Mouse (Mus musculus) brown adipose tissue, adult 24 weeks (tissue): ENCODE results near the gene Mrpl20. TPM values are rescaled to one million over a fixed set of nuclear protein-coding genes. Genes with fewer than 3 reads are reported as not detected.
A peak's percentile ranks its signal among the peaks of the same experiment; 100 is the strongest.
"Not testable (repeated sequence)": the region's sequence is repeated elsewhere in the genome, so short reads cannot be mapped to it uniquely, and the experiment has no call there.

Source experiments
- H3K27ac ChIP-seq: fragments of 200-500 bp; replicated peaks from 2 replicates; pipeline ENCODE4 v1.5.1; 2012; ENCODE audit warnings: low read depth, mild to moderate bottlenecking, low read length
- H3K4me1 ChIP-seq: fragments of 200-500 bp; 2 replicates; pipeline ENCODE4 v1.6.1; 2012; ENCODE audit warnings: low read length, mixed read lengths; ENCODE audit not compliant: control insufficient read depth, insufficient read depth, insufficient read length
- H3K4me3 ChIP-seq: fragments of 200-500 bp; 2 replicates; pipeline ENCODE4 v1.5.1; 2012; ENCODE audit warnings: low read depth, mild to moderate bottlenecking, low read length, moderate library complexity; ENCODE audit not compliant: insufficient read depth
- polyA plus RNA-seq: library from polyadenylated mRNA; stranded (reverse); fragments of >200 nt; gene quantifications from 2 replicates; pipeline ENCODE4 v1.2.4, GENCODE M21; 2012; ENCODE audit not compliant: missing spikeins, insufficient read depth, insufficient read length

Gene Mrpl20
- polyA plus RNA-seq, 1 experiment: 416 TPM

DNA sequence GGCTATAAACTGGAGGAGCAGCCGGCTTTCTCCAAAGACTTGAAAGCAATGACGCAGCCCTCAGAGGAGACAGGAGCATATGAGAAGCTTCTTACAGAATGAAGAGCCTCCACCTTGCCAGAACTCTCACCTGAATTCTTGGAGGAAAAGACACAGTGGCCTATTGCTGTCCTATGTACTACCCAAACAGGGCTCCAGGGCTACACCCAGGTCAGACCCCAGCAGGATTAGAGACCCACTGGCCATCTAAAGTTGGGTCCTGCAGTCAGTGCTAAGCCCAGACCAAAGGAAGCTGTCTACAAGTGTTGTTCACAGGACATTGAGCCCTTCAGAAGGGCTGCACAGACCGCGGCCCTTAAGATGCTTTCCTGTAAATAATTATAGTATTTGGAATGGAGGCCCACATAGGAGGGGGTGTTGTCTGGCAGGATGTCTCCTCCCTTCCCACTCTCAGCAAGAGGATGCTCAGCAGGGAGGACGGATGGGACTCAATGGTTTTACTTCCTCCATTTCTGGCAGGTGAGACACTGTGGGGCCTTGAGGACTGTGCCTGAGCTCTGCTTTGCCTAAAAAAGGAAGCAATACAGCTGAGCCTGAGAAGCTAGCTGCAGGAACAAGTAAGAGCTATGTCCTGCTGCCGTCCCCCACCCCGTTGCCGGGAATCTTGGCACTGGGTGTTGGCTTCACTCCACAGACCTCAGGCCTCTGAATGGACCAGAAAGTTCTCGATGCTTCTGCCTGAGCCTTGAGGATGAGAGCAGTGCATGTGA is 27.5 kb upstream of the Mrpl20 start:
- H3K4me3 ChIP-seq: no peak overlapping the region
- H3K4me1 ChIP-seq: peaks cover 20% of the 10 kb centered on the region
- H3K27ac ChIP-seq: peak overlapping the region; percentile 97

DNA sequence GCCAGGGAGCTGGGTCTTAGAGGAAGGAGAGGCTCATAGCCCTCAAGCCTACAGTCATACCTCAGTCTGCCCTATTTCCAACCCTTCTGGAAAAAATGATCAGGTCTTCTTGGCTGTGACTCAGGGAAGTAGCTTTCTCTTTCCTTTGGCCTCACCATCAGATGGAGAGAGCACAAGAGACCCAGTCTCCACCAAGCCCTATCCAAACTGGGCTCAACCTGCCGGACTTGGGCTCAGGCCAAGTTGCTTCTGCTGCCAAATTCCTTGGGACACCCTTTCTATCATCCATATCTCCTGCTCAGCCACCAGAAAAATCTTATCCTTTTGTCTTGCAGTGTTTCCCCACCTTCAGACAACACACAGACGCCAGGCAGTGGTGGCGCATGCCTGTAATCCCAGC is 26.8 kb upstream of the Mrpl20 start:
- peak overlapping the region; percentile 97 for H3K27ac ChIP-seq
- peaks cover 22% of the 10 kb centered on the region for H3K4me1 ChIP-seq
- H3K4me3 ChIP-seq: no peak overlapping the region

DNA sequence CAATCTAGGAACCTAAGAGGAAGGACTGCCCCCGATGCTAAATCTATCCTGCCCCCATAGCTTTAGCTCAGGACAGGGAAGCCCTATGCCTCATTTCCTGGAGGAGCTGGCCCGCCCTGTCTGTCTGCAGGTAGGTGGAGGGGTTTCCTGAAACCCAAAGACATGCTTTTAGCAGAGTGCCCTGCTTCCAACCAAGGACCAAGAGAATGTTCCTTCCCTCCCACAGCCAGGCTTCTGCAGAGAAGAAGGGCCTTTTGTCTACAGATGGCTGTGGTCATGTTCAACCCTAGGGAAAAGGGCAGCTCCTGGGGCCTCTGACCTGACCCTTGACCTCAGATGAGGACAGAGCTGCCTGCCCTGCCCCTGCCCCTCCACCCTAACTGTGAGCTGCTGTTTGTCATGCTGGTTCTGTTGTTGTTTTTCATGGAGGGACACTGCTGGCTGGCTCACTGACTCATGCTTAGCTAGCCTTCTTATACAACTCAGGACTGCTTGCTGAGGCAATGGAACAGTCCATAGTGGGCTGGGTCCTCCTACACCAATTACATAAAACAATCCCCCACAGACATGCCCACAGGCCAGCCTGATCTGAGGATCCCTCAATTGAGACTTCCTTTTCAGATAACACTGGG is 25.9 kb upstream of the Mrpl20 start:
- Histone ChIP-seq H3K4me3 (no peak overlapping the region), H3K27ac (peak overlapping the region; percentile 97), H3K4me1 (peaks cover 25% of the 10 kb centered on the region)

DNA sequence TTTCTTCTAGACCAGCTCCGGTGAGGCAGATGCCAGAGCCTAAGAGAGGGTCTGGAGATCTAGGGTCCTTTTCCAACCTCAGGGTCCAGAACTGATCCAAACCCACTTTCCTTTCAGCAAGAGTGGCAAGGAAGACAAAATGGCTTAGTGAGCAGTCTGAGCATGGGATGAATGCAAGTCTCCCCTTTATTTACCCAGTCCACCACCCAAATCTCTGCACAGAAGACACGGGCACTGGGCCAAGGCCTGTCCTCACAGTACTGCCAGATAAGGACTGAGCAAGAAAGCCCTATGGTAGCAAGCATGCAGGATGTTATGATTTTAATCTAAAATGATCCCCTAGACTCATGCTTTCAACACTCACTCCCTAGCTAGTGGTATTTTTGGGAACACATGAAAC is 24.9 kb upstream of the Mrpl20 start:
- Histone ChIP-seq H3K27ac (0 out of 2 replicates have a peak overlapping the region, but pooled peaks have one; percentile 6), H3K4me3 (no peak overlapping the region), H3K4me1 (peaks cover 25% of the 10 kb centered on the region)

DNA sequence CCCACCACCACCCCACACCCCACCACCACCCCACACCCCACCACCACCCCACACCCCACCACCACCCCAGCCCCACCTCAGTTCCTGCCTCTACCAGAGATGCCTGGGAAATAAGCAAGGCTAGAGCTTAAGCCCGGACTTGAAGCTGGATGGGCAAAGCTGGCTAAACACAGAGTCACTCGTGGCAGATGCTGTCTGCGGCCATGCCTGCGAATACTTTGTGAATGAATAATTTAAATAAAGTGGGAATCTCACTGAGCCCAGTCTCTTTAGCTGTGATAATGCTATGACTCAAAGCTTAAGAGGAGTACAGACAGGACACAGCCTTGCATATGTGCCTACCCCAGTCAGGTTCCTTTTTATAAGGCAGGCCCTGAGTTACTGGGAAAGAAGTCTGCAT is 23.2 kb upstream of the Mrpl20 start:
- Histone ChIP-seq H3K4me1 (peaks cover 25% of the 10 kb centered on the region), H3K27ac (peak overlapping the region; percentile 75; the same call in 1 of the 2 replicates), H3K4me3 (no peak overlapping the region)

DNA sequence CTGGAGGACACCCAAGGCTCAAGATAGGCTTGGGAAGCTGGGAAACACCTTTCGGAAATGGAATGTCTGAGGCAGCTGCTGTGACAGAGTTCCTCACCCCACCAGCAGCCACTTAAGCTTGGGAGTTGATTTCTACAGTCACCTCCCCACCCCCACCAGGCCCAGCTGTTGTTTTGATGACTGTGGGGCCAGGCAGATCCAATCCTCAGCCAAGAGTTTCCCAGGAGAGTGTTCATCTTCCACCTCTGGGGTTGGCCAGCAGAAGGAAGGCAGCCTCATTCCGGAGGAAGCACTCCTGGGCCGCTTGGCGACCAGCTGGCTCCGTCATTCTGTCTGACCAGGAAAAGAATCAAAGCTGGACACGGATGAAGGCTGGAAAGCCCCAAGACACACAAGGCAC is 21.8 kb upstream of the Mrpl20 start:
- Histone ChIP-seq H3K4me3 (no peak overlapping the region), H3K4me1 (peaks cover 21% of the 10 kb centered on the region)

DNA sequence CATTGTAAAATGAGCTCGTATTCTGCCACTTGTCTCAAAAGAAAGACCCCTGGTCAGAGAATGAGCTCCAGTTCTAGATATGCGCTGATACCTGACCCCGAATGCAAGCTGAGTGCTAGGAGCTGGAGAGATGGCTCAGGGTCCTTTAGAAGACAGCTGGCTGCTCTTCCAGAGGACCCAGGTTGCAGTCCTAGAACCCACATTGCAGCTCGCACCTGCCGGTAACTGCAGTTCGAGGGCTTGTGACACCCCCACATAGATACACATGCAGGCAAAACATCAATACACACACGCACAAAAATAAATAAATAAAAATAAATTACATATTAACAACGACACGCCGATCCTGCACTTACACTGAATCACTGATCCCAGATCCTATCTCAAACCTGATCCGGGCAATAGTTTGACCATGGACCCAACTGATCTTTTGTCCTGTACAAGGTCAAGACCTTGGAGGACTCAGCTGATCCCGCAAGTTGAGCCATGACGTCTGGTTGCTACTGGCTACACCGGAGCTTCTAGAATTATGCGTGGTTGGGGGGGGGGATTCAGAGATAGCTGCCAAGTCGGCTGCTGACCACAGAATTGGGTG is 19.1 kb upstream of the Mrpl20 start:
- Histone ChIP-seq H3K27ac (peak overlapping the region; percentile 85), H3K4me3 (peak overlapping the region; percentile 82), H3K4me1 (peaks cover 11% of the 10 kb centered on the region)

More for the DNA sequence above, 21.8 kb upstream of the Mrpl20 start:
- H3K27ac ChIP-seq: peak overlapping the region; percentile 91

DNA sequence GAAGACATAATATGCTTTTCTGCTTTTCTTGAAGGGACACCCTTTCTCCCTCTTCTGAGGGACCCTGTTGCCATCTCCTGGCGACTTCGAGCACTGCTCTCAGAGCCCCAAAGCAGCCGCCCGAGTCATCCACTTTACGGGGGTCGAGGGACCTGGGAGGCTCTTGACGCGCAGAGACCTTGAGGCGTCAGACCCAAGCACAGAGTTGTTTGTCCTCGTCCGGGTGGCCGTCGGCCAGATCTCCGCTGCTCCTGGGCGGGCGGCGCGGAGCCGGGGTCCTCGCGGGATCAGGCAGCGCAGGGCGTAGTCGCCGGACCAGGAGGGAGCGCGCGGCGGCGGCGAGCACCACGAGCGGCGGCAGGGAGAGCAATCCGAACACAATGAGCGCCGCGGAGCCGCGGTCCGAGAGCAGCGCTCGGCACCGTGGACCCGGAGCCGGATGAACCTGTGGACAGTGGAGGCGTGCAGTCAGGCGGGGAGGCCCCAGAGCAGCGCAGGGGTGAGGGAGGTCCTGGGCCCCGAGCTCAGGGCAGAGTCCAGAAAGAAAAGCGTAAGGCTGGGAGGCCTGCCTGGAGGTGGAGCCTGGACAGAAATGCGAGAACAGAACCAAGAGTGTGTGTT is 18.5 kb upstream of the Mrpl20 start:
- Histone ChIP-seq H3K27ac (peak overlapping the region; percentile 85), H3K4me3 (peak overlapping the region; percentile 82), H3K4me1 (peaks cover 8% of the 10 kb centered on the region)

DNA sequence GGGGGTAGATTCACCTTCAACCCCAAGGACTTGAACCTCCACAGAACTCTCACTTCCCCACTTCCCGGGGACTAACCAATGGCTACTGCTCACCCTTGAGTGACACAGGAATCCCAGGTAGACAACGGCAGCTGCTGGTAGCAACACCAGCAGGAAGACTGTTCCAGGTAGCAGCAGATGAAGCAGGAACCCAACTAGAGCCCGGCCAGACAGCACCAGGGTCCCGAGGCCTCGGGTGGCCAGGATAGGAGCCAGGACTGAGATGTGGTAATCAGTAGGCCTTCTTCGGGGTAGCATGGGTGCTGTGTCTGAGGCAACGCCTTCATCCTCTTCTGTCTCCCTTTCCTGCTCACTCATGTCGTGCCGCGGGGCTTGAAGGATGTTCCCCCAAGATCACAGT is 17.4 kb upstream of the Mrpl20 start:
- peaks cover 4% of the 10 kb centered on the region for H3K4me1 ChIP-seq
- H3K4me3 ChIP-seq: no peak overlapping the region
- H3K27ac ChIP-seq: no peak overlapping the region

DNA sequence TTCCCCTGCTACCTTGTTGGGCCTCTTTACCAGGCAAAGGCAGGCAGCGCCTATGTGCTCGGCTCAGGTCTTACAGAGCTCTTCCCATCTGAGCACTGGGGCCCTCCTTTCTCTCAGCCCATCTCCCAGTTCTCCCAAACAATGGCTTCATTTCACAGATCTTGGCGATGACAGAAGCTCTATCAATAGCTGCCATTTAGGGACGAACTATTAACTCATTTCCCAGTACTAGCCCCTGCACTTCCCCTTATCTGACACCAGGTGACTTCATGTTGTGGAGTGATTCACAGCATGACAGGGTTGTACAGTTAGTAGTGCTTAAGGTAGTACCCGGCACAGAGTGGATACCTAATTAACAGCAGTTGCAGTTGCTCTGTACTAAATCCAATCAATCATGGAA is 16.9 kb upstream of the Mrpl20 start, which contains the start of gene Tmem88b:
Gene Tmem88b (minus strand): TSS at position 56 of the 400 bp plus-strand sequence.
- no peak within 1 kb of the TSS for H3K27ac ChIP-seq
- H3K4me1 ChIP-seq: peaks cover 3% of the 10 kb centered on the region; the same call in 1 of the 2 replicates
- peak within 1 kb of the TSS; percentile 82 for H3K4me3 ChIP-seq

DNA sequence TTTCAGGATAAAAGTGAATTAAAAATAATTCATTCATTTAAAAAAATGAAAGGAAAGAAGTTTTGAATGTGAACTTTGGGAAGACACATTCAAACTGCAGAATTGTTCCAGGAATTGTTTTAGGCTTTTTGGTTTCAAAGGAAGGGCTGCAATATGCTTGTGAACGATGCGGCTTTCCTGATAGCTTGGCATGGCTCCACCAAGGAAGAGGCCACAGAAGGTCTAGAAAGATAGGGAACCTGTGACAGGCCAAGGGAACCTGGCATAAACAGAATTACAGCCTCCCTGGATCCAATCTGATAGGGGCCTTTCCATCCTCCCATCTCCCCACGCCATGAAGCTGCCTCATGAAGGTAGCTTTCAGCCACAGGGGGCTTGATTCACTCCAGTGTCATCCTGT is 14.4 kb upstream of the Mrpl20 start:
- Histone ChIP-seq H3K4me3 (no peak overlapping the region), H3K27ac (no peak overlapping the region), H3K4me1 (no peaks in the 10 kb centered on the region)

DNA sequence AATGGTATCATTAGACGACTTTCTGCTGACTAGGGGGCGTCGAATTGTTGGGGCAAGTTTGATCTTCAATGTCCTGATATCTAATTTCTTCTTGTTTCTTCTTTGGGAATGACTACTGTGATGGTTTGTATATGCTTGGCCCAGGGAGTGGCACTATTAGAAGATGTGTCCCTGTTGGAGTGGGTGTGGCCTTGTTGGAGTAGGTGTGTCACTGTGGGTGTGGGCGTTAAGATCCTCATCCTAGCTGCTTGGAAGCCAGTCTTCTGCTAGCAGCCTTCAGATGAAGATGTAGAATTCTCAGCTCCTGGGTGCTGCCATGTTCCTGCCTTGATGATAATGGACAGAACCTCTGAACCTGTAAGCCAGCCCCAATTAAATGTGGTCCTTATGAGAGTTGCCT is 13.8 kb upstream of the Mrpl20 start:
- not testable (repeated sequence) for H3K4me3 ChIP-seq, H3K27ac ChIP-seq, H3K4me1 ChIP-seq

DNA sequence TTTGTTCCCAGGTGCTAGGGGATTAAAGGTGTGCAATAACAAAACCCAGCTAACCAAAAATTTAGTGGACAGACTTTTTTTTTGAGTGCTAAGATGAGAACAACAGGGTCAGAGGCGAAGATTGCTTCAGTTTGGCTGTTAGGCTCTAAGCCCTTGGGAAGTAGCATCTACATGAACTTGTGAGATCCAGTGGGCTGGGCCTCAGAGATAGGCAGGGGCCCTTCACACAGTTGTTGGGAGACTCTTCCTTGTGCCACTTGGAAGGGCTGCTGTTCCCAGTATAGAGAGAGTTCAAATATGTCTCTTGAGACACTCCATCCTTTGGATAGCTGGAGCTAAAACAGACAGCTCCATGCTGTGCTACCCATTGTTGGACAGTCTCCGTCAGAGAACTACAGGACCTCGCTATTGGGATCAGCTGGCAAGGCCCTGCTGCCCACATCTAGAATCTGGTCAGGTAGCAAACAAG is 12.6 kb upstream of the Mrpl20 start, which contains the start of gene Ankrd65:
Gene Ankrd65 (plus strand): TSS at position 419 of the 469 bp plus-strand sequence.
- Histone ChIP-seq H3K4me1 (no peaks in the 10 kb centered on the region), H3K27ac (no peak within 1 kb of the TSS), H3K4me3 (no peak within 1 kb of the TSS)

DNA sequence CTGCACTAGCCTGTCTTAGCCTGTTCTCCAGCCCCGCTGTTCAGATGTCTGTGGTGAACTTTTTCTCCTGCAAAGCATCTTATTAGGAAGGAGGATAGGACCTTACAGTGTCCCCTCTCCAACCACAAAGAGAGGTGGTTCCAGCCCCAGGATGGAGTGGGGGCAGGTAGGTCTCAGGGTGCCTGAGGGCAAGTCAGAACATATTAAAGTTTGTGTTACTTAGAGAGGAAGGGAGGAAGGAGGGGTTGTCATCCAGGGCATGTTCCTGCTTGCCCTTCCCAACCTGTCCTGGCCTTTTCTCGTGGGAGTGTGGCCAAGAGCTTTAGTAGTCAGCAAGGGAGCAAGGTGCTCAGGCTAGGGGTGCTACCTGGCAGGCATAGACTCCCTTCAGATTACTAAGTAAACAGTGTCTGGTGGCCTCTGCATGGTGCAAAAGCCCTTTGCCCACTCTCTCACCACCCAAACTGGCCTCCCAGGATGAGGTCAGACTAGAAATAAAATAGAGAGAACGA is 12.0 kb upstream of the Mrpl20 start:
- Histone ChIP-seq H3K4me1 (no peaks in the 10 kb centered on the region), H3K27ac (no peak overlapping the region), H3K4me3 (no peak overlapping the region)
